Mouse (Mus musculus) olfactory bulb, adult 2 months (tissue): ENCODE measurements around the gene Fxyd5.

Experiments
- CTCF ChIP-seq: fragments of 200-500 bp; IDR thresholded peaks from 2 replicates; pipeline ENCODE4 v1.5.1; 2012; ENCODE audit warnings: low read depth, mild to moderate bottlenecking, low read length, moderate library complexity; ENCODE audit not compliant: insufficient read depth
- POLR2A ChIP-seq: fragments of 200-500 bp; IDR thresholded peaks from 2 replicates; pipeline ENCODE4 v1.6.1; 2012; ENCODE audit warnings: mild to moderate bottlenecking, low read depth, low read length, moderate library complexity; ENCODE audit not compliant: insufficient read depth

GRCm38 (mm10) chr7:31073546-31073945, 31.3 kb upstream of the Fxyd5 start:
- TF ChIP-seq POLR2A = no peak
- TF ChIP-seq CTCF = no peak
